Mouse (Mus musculus): ENCODE results near the gene Galnt18.
A peak's percentile ranks its signal among the peaks of the same experiment; 100 is the strongest.

Gene Galnt18

DNA sequence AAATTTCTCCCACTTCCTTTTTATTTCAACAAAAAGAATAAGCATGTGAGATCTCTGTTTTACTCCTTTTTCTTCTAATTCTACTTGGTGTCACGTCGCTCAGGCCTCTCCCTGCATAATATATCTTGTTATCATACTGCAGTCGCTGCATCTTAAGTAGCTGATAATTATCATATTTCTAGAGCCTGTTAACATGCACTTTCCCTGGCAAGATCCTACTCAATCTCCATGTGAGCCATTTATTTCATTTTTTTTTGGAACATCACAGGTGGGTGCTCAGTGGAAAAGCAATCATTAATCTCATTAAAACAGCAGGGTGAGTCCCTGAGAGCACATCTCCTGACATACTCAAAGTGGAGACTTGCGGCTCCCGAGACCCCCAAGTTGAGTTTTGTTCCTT is 143.3 kb downstream of the Galnt18 start:
- no peak for DNase-seq

GRCm38 (mm10) chr7:111631265-111631664 is 148.5 kb downstream of the Galnt18 start:
- DNase-seq: no peak

DNA sequence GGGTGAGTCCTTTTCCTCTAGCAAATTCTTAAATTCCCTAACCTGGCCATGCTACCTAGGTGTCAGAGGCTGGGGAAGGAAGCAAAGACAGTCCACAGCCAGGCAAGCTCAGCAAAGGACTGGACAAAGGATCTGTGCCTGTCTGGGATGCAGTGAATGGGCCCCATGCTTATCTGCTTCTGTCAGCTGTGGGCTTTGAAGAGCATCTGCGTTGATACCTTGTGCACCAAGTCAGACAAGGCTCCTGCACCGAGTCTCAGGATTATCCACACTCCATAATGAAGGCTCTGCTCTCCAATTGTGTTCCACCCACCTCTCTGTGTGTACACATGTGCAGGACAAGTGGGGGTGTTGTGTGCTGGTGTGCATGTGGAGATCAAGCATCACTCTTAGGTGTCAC is 153.5 kb downstream of the Galnt18 start:
- DNase-seq: no peak

GRCm38 (mm10) chr7:111625736-111626135 is 154.0 kb downstream of the Galnt18 start:
- DNase-seq: no peak

DNA sequence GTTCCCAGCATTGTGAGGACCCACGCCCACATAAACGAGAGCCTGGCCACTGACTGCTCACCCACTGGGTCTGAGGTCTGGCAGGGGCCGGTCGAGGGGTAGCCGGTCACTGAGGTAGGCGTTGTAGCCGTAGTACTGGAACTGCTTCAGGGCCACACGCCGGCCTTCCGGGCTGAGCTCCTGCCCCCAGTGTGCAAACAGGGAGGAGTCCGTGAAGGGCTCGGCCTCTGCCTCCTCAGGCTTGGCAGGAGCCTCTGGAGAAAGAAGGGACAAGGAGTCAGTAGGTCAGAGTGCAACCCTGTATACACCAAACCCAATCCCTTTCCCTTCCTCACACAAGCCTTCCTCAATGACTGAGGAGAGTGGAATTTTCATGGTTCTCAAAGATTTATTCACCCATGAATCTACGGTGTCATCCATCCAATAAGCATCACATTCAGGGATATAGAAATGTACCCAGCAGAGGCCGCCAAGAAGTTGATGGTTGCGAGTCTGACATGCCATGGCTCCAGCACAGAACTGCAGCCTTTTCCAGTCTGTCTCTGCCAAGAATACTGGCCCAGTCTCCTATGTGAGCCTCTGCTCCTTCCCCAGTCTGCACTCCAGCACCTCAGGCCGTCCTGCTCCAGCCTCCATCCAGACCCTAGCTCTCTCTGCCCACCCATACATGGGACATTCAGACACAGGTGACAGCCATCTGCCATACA is 163.4 kb downstream of the Galnt18 start:
- no peak for DNase-seq

GRCm38 (mm10) chr7:111614471-111614870 is 165.3 kb downstream of the Galnt18 start:
- no peak for DNase-seq

- DNase-seq: no peak
These were observed 172.3 kb downstream of the Galnt18 start for GRCm38 (mm10) chr7:111607476-111607875.

- DNase-seq: no peak
These were observed 173.7 kb downstream of the Galnt18 start for GRCm38 (mm10) chr7:111606091-111606490.

- no peak for DNase-seq
These were observed 174.1 kb downstream of the Galnt18 start for GRCm38 (mm10) chr7:111605663-111606062.

GRCm38 (mm10) chr7:111604578-111605208 is 175.1 kb downstream of the Galnt18 start:
- DNase-seq: no peak

DNA sequence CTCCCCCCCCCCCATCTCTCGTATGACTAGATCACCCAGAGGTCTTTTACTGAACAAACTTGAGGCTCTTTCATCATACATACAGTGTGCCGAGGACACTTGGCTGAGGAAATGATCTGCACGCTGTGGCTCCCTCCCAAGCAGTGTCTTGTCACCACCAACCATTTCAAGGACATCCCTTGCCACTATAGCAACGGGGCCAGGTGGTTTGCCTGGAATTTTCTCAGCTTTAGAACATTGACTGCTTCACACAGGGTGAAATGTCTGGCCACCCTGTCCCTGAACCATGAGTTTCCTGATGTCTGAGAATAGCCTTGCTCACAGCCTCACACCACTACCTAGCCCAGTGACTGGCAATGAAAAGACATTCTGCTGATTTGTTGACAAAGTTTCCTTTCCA is 176.6 kb downstream of the Galnt18 start:
- no peak for DNase-seq

DNA sequence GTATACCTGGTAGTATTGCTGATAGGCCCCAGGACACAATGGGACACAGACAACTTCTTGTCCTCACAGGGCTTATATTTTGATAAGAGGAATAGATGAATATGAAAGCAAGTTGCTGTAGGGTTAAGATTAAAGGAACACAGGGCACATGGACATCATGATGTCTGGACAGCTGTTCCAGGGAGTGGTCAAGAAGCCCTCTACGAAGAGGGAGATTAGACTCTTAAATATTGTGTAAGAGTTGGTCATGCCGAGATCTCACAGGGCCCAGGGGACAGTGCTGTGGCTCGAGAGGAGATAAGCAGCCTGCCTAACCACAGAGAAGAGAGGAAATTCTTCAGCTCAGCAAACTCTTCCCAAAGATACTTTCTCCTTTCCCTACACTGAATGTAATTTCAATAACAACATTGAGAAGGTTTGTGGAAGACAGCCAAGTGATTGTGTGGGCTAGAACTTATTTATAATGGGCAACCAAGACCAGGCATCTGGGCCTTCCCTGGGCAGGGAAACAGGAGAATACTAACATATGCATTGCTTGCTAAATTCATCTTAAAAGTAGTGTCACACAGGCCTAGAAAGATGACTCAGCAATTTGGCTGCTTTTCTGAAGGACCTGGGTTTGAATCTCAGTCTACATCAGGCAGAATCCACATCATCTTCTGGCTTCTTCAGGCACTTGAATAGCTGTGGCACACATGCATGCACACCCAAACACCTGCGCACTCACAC is 178.3 kb downstream of the Galnt18 start:
- DNase-seq: no peak

DNA sequence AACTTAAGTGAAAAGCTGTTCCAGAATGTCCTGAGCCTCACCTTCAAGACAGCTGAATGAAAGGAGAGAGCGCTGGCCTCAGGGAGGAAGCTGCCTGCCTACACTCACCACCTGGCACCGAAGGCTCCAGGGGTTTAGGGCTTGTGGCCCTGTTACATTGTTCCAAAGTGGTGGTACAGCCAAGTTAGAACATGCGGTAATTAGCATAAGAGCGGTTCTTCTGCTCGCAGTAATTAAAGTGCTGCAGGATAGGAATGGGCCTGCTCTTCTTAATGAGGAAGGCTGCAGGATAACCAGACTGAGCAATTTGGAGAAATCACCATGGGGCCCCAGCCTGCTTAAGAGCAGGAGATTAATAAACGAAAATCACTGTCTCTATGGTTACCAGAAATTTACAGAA is 179.0 kb downstream of the Galnt18 start:
- DNase-seq: no peak

DNA sequence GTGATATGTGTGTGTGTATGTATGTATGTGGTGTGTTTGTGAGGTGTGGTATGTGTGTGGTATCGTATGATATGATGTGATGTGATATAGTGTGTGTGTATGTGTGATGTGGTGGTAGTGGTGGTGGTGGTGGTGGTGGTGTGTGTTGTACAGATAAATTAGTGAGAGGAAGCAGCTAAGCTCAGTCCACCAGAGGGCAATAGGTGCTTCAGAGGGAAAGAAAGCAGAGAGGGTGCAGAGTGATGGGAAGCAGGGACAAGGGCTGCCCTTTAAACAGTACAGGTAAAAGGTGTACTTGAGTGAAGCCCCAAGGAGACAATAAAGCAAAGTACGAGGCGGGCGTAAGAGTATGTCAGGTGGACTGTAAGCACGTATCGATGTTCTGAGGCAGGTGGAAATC is 186.1 kb downstream of the Galnt18 start:
- DNase-seq: no peak

DNA sequence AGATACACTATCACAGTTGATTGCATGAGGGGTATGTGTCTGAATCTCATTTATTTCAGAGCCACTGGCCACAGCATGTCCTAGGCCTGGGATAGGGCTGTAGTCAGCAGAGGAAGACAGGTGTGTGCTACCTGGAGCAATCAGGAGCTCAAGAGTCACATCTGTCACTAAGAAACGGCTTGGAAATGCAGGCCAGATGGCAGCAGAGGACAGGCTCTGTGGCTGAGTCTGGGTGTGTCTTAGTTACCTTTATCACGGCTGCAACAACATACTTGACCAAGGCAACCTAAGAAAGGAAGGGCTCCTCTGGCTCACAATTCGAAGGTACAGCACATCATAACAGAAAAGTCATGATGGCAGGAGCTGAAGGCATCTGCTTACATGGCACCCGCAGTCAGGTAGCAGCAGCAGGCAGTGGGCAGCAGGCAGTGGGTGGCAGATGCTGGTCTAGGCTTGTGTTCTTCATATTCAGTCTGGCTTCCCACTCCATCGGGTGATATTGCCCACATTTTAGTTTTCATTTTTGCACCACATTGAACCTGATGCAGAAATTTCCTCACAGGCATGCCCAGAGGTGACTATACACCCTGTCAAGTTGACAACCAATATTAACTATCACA is 190.2 kb downstream of the Galnt18 start:
- no peak for DNase-seq

DNA sequence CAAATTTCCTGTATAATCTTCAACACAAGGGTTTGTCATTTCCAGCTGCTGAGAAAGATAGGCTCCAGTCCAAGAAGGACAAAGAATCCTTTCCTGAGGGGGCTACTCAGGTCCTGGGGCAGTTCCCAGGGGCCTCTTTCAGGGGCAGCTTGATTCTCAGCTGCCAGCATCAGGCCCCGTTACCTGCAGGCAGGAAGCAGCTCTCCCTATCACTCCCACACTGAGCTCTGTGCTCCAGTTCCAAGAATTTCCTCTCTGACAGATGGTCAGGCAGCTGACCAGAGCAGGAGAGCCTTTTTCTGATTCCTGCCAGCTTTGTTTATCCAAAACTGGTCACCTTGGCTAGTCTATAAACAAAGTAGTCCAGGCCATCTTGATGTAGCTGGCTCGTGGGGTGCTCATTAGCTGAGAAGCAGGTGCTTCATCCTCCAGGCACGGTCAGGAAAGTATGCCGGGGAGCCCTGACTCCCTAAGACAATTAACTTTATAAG is 191.4 kb downstream of the Galnt18 start:
- no peak for DNase-seq

DNA sequence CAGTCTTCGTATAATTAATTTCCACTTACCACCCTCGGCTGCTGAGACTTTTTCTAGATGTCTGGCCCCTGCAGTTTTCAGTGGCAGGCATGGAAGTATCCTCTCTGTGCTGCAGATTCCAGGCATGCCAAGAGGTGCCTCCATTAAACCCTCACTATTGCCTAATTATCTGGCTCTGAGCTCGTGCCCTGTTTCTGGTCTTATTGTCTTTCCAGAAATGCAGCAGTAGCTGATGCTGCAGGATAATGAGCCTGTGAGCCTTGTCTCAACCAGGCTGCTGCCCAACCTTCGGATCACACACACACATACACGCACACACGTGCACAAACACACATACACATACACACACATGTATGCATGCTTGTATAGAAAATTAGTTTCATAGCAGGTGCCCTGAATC is 199.2 kb downstream of the Galnt18 start:
- no peak for DNase-seq

- no peak for DNase-seq
These were observed 204.7 kb downstream of the Galnt18 start for GRCm38 (mm10) chr7:111575096-111575495.

GRCm38 (mm10) chr7:111572336-111572735 is 207.4 kb downstream of the Galnt18 start:
- DNase-seq: no peak

GRCm38 (mm10) chr7:111566838-111567237 is 212.9 kb downstream of the Galnt18 start:
- DNase-seq: no peak

- no peak for DNase-seq
These were observed 216.3 kb downstream of the Galnt18 start for GRCm38 (mm10) chr7:111563316-111564110.

- DNase-seq: peak; percentile 38
These were observed 219.7 kb downstream of the Galnt18 start for GRCm38 (mm10) chr7:111560097-111560496.

DNA sequence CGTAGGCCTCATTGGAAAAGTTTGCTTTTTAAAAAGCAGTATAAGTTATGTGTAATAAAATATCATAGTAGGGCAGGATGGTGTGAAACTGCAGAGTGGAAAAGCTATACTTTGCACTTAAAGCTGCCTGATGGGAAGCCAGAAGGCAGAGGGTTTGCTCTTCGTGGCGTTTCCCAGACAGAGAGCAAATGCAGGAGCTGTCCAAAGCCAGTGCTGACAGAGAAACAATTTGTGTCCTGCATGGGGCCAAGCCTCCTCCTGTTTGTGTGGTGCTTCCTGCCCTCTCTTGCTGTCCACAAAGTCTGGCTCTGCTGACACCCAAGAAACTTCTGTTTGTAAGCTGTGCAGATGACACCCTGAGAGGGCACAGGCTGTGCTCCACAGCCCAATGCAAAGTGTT is 220.8 kb downstream of the Galnt18 start:
- no peak for DNase-seq
